ENCODE assay signal across 16 mouse cellular contexts in the genomic region with DNA sequence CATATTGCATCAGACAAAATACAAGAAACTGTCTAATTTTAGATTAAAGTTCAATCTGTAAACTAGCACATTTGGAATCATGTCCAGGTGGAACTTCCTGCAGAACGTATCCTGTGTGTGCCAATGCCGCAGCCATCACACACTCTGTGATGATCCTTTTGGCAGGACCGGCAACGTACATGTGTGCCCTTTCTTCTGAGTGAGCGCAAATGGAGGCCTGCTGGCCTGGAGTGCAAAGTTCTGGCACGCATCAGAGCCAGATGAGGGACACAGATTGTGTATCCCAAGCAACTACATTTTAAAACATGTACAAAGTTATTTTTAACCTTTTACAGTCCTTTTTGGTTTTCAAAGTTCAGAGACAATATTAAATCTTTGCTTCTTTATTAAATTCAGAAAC. TPM values are rescaled to one million over a fixed set of nuclear protein-coding genes. Genes with fewer than 3 reads are reported as not detected.
DNase-seq lines count a peak whose midpoint lies in the region.
"Had no signal": no experiment of that assay in that cellular context is flagged by ENCODE, and none has a peak within 500 bp of the region (broad histone marks: within the 10 kb centered on the region; RNA-seq: fewer than 3 reads in every experiment).

No protein-coding gene starts in this region.

- peak; percentile 67 for DNase-seq in left cerebral cortex, postnatal 4 days
- no peak for DNase-seq in left cerebral cortex, adult 8-10 months (ENCODE audit: low spot score in 2 of 2)
- DNase-seq in cerebellum, adult 18-20 months: peak; percentile 17 to 33
- DNase-seq in cerebellum, postnatal 14 days: peak; percentile 45 to 76
- peak; percentile 19 to 40 for DNase-seq in layer of hippocampus, postnatal 36 days
- no peak for DNase-seq in heart, postnatal 25 days (ENCODE audit: low spot score)
- DNase-seq in adrenal gland, adult 18-20 months (ENCODE audit: low spot score in 2 of 2): no peak
- DNase-seq: adrenal gland, adult 2 months; kidney, adult 8-10 months; liver; liver, postnatal 0 days; right cerebral cortex, postnatal 4 days; thymus, postnatal 25 days had no signal

- intact Hi-C loops in left cerebral cortex, postnatal 4 days (cut with DNase I): no loop called here
- intact Hi-C loops in heart, postnatal 25 days (cut with DNase I): no loop called here

RNA-seq across cellular contexts. Expression of a gene that starts 32.3 kb away (rescaled TPM):
- total RNA-seq in left cerebral cortex, postnatal 4 days (2021): 1 to 10 TPM; 1.9 to 2.0 TPM
- total RNA-seq in left cerebral cortex, adult 8-10 months (2022): 1 to 10 TPM in 2 of 4 experiments, under 1 TPM in 2; 0.63 to 1.3 (median 0.99) TPM
- total RNA-seq in layer of hippocampus, postnatal 36 days (2021): 1 to 10 TPM; 4.3 to 5.3 TPM
- 1 to 10 TPM in 1 of 2 experiments, under 1 TPM in 1; 0.44 to 1.2 TPM for total RNA-seq in heart, postnatal 25 days (2021)
- under 1 TPM; 0.53 to 0.77 TPM for total RNA-seq in adrenal gland, adult 18-20 months (2021)
- total RNA-seq: common myeloid progenitor, adult 5-6 weeks; G1E; hematopoietic stem cell, adult 5-6 weeks had no signal

RNA-seq across cellular contexts. Expression of a gene that starts 59.5 kb away (rescaled TPM):
- total RNA-seq in left cerebral cortex, postnatal 4 days (2021): 10 to 100 TPM; 50.6 to 52.4 TPM
- 10 to 100 TPM; 44.6 to 59.7 (median 56.6) TPM for total RNA-seq in left cerebral cortex, adult 8-10 months (2022)
- total RNA-seq in layer of hippocampus, postnatal 36 days (2021): 10 to 100 TPM; 58.5 to 63.9 TPM
- 10 to 100 TPM; 24.4 to 33.3 TPM for total RNA-seq in heart, postnatal 25 days (2021)
- 10 to 100 TPM; 48.9 to 54.4 TPM for total RNA-seq in adrenal gland, adult 18-20 months (2021)

RNA-seq across cellular contexts. Expression of a gene that starts 59.6 kb away (rescaled TPM):
- 10 to 100 TPM; 37.5 to 42.5 TPM for total RNA-seq in left cerebral cortex, postnatal 4 days (2021)
- total RNA-seq in left cerebral cortex, adult 8-10 months (2022): 10 to 100 TPM; 12.5 to 14.0 (median 13.4) TPM
- 10 to 100 TPM; 12.6 to 13.0 TPM for total RNA-seq in layer of hippocampus, postnatal 36 days (2021)
- 1 to 10 TPM; 1.5 to 2.5 TPM for total RNA-seq in heart, postnatal 25 days (2021)
- 1 to 10 TPM; 1.7 to 3.5 TPM for total RNA-seq in adrenal gland, adult 18-20 months (2021)

Comparison
In these comparisons a context has a peak if more than half of its experiments do, and no peak if none do; other contexts are left out.
1. DNase-seq: peak in left cerebral cortex, postnatal 4 days (single experiment), cerebellum, adult 18-20 months (2 of 2), cerebellum, postnatal 14 days (2 of 2) and layer of hippocampus, postnatal 36 days (2 of 2); none in left cerebral cortex, adult 8-10 months (0 of 2), heart, postnatal 25 days (single experiment) and adrenal gland, adult 18-20 months (0 of 2).